Mouse (Mus musculus) CH12.LX (cell line): ENCODE results near the gene Acrbp. TPM values are rescaled to one million over a fixed set of nuclear protein-coding genes. Genes with fewer than 3 reads are reported as not detected.

ENCODE experiments used
- DNase-seq: peaks from one replicate; pipeline ENCODE4 v3.0.0-alpha.2; 2013; ENCODE audit errors: extremely low read depth
- H3K27ac ChIP-seq: 2 replicates; pipeline ENCODE4 v1.5.1; 2012; ENCODE audit warnings: low read depth, mild to moderate bottlenecking, control low read depth, moderate library complexity; ENCODE audit not compliant: insufficient read depth
- H3K27me3 ChIP-seq: replicated peaks from 2 replicates; pipeline ENCODE3; 2012; ENCODE audit warnings: inconsistent platforms
- H3K36me3 ChIP-seq, 2 experiments: replicated peaks in 1 of 2; 2 replicates each; pipeline versions ENCODE3 to v1.6.1; 2012; ENCODE audit warnings: inconsistent platforms in 1 of 2, low read length in 1 of 2, mild to moderate bottlenecking in 1 of 2, mixed read lengths in 1 of 2, moderate library complexity in 1 of 2; ENCODE audit not compliant: control insufficient read depth in 1 of 2, insufficient read depth in 1 of 2
- H3K4me1 ChIP-seq, 2 experiments: 2 replicates each; pipeline ENCODE4 v1.6.1; 2012; ENCODE audit warnings: inconsistent platforms in 1 of 2, moderate library complexity in 1 of 2; ENCODE audit not compliant: insufficient read depth in 2 of 2, control insufficient read depth in 1 of 2
- H3K4me2 ChIP-seq: 2 replicates; pipeline ENCODE4 v1.6.1; 2012; ENCODE audit warnings: low read depth, mild to moderate bottlenecking, control low read depth; ENCODE audit not compliant: poor library complexity, insufficient read depth, severe bottlenecking
- H3K4me3 ChIP-seq, 3 experiments: fragments of 150-350 bp in 1 of 3; sonication (generic) in 1 of 3; replicated peaks in 1 of 3; 2 replicates each; pipeline versions ENCODE3 to v1.5.1; 2011 to 2012; ENCODE audit warnings: low read depth in 2 of 3, low read length in 2 of 3, mild to moderate bottlenecking in 2 of 3, moderate library complexity in 2 of 3, control low read depth in 1 of 3, improper control_type of control experiment in 1 of 3, inconsistent platforms in 1 of 3, mixed read lengths in 1 of 3; ENCODE audit not compliant: poor library complexity in 1 of 3
- H3K79me2 ChIP-seq: replicated peaks from 2 replicates; pipeline ENCODE4 v1.6.1; 2012; ENCODE audit warnings: mild to moderate bottlenecking, moderate library complexity; ENCODE audit not compliant: control insufficient read depth, poor library complexity, insufficient read depth, severe bottlenecking; ENCODE audit errors: extremely low read depth
- H3K9ac ChIP-seq: 2 replicates; pipeline ENCODE4 v1.6.1; 2012; ENCODE audit warnings: low read depth, mild to moderate bottlenecking, control low read depth, moderate library complexity; ENCODE audit not compliant: insufficient read depth
- H3K9me3 ChIP-seq: replicated peaks from 2 replicates; pipeline ENCODE3; 2012; ENCODE audit warnings: low read length, inconsistent platforms, mixed read lengths
- BHLHE40 ChIP-seq: IDR thresholded peaks from 2 replicates; pipeline ENCODE4 v1.6.1; 2011; ENCODE audit warnings: mild to moderate bottlenecking, low read depth, low read length, improper control_type of control experiment
- CHD1 ChIP-seq: IDR thresholded peaks from 2 replicates; pipeline ENCODE4 v1.6.1; 2012; ENCODE audit warnings: low read depth, low read length, improper control_type of control experiment, inconsistent platforms
- CHD2 ChIP-seq: IDR thresholded peaks from 2 replicates; pipeline ENCODE4 v1.6.1; 2011; ENCODE audit warnings: low read length, improper control_type of control experiment
- CTCF ChIP-seq, 2 experiments: IDR thresholded peaks in 1 of 2; conservative IDR thresholded peaks in 1 of 2; 2 replicates each; pipeline ENCODE4 v1.5.1; 2011 to 2012; ENCODE audit warnings: low read depth in 2 of 2, low read length in 2 of 2, improper control_type of control experiment in 1 of 2, inconsistent platforms in 1 of 2, mild to moderate bottlenecking in 1 of 2, moderate library complexity in 1 of 2
- E2F4 ChIP-seq: IDR thresholded peaks from 2 replicates; pipeline ENCODE4 v1.6.1; 2011; ENCODE audit warnings: low read depth, low read length, improper control_type of control experiment; ENCODE audit not compliant: insufficient replicate concordance
- ELF1 ChIP-seq: IDR thresholded peaks from 2 replicates; pipeline ENCODE4 v1.6.1; 2014; ENCODE audit warnings: low read depth, mild to moderate bottlenecking, inconsistent platforms, low read length, improper control_type of control experiment
- EP300 ChIP-seq: IDR thresholded peaks from 2 replicates; pipeline ENCODE4 v1.6.1; 2011; ENCODE audit warnings: low read length, improper control_type of control experiment
- ETS1 ChIP-seq: conservative IDR thresholded peaks from 2 replicates; pipeline ENCODE4 v1.6.1; 2012; ENCODE audit warnings: low read depth, mild to moderate bottlenecking, inconsistent platforms, low read length, improper control_type of control experiment, moderate library complexity
- GABPA ChIP-seq: IDR thresholded peaks from 2 replicates; pipeline ENCODE4 v1.6.1; 2012; ENCODE audit warnings: low read depth, low read length, improper control_type of control experiment, inconsistent platforms; ENCODE audit not compliant: insufficient replicate concordance
- HCFC1 ChIP-seq: IDR thresholded peaks from 2 replicates; pipeline ENCODE4 v1.6.1; 2012; ENCODE audit warnings: low read depth, mild to moderate bottlenecking, inconsistent platforms, low read length, improper control_type of control experiment
- JUN ChIP-seq: IDR thresholded peaks from 2 replicates; pipeline ENCODE4 v1.6.1; 2011; ENCODE audit warnings: low read depth, mild to moderate bottlenecking, low read length, improper control_type of control experiment, moderate library complexity; ENCODE audit not compliant: insufficient read depth
- JUND ChIP-seq: conservative IDR thresholded peaks from 2 replicates; pipeline ENCODE4 v1.6.1; 2011; ENCODE audit warnings: low read depth, low read length, improper control_type of control experiment
- KAT2A ChIP-seq: IDR thresholded peaks from 2 replicates; pipeline ENCODE4 v1.6.1; 2012; ENCODE audit warnings: low read length, improper control_type of control experiment, inconsistent platforms; ENCODE audit not compliant: insufficient replicate concordance
- MAFK ChIP-seq: IDR thresholded peaks from 2 replicates; pipeline ENCODE4 v1.6.1; 2011; ENCODE audit warnings: low read length, improper control_type of control experiment; ENCODE audit not compliant: insufficient replicate concordance
- MAX ChIP-seq: IDR thresholded peaks from 2 replicates; pipeline ENCODE4 v1.6.1; 2011; ENCODE audit warnings: low read length, improper control_type of control experiment
- MEF2A ChIP-seq: IDR thresholded peaks from 2 replicates; pipeline ENCODE4 v1.6.1; 2014; ENCODE audit warnings: low read depth, mild to moderate bottlenecking, inconsistent platforms, low read length, improper control_type of control experiment, borderline replicate concordance
- MXI1 ChIP-seq: IDR thresholded peaks from 2 replicates; pipeline ENCODE4 v1.6.1; 2011; ENCODE audit warnings: mild to moderate bottlenecking, low read depth, low read length, improper control_type of control experiment
- MYC ChIP-seq: IDR thresholded peaks from 2 replicates; pipeline ENCODE4 v1.6.1; 2011; ENCODE audit warnings: low read depth, mild to moderate bottlenecking, improper control_type of control experiment, low read length
- NELFE ChIP-seq: IDR thresholded peaks from 2 replicates; pipeline ENCODE4 v1.6.1; 2011; ENCODE audit warnings: low read depth, low read length, improper control_type of control experiment
- NRF1 ChIP-seq: IDR thresholded peaks from 2 replicates; pipeline ENCODE4 v1.6.1; 2014; ENCODE audit warnings: low read depth, mild to moderate bottlenecking, inconsistent platforms, low read length, improper control_type of control experiment, moderate library complexity
- PAX5 ChIP-seq: IDR thresholded peaks from 2 replicates; pipeline ENCODE4 v1.6.1; 2012; ENCODE audit warnings: low read length, inconsistent platforms, mixed read lengths
- POLR2A ChIP-seq: IDR thresholded peaks from 2 replicates; pipeline ENCODE4 v1.6.1; 2011; ENCODE audit warnings: low read depth, mild to moderate bottlenecking, improper control_type of control experiment, low read length
- POLR2AphosphoS2 ChIP-seq: IDR thresholded peaks from 2 replicates; pipeline ENCODE4 v1.6.1; 2011; ENCODE audit warnings: low read depth, low read length, improper control_type of control experiment
- RAD21 ChIP-seq: IDR thresholded peaks from 2 replicates; pipeline ENCODE4 v1.6.1; 2011; ENCODE audit warnings: low read depth, mild to moderate bottlenecking, low read length, improper control_type of control experiment, moderate library complexity
- SIN3A ChIP-seq: IDR thresholded peaks from 2 replicates; pipeline ENCODE4 v1.6.1; 2012; ENCODE audit warnings: low read length, improper control_type of control experiment, inconsistent platforms
- SMC3 ChIP-seq: IDR thresholded peaks from 2 replicates; pipeline ENCODE4 v1.6.1; 2011; ENCODE audit warnings: low read depth, low read length, improper control_type of control experiment
- TBP ChIP-seq: conservative IDR thresholded peaks from 2 replicates; pipeline ENCODE4 v1.6.1; 2011; ENCODE audit warnings: low read depth, low read length, improper control_type of control experiment
- USF1 ChIP-seq: IDR thresholded peaks from 2 replicates; pipeline ENCODE4 v1.6.1; 2014; ENCODE audit warnings: low read depth, mild to moderate bottlenecking, inconsistent platforms, low read length, improper control_type of control experiment
- USF2 ChIP-seq: conservative IDR thresholded peaks from 2 replicates; pipeline ENCODE4 v1.6.1; 2011; ENCODE audit warnings: low read depth, low read length, improper control_type of control experiment
- ZC3H11A ChIP-seq: IDR thresholded peaks from 2 replicates; pipeline ENCODE4 v1.6.1; 2012; ENCODE audit warnings: low read depth, mild to moderate bottlenecking, inconsistent platforms, low read length, improper control_type of control experiment
- ZMIZ1 ChIP-seq: IDR thresholded peaks from 2 replicates; pipeline ENCODE4 v1.6.1; 2012; ENCODE audit warnings: low read depth, mild to moderate bottlenecking, inconsistent platforms, low read length, improper control_type of control experiment
- ZNF384 ChIP-seq: IDR thresholded peaks from 2 replicates; pipeline ENCODE4 v1.6.1; 2012; ENCODE audit warnings: low read depth, low read length, improper control_type of control experiment, inconsistent platforms
- dilution Hi-C: fragments of 300-500 bp; cut with MboI; formaldehyde crosslinking; loops from 2 replicates; pipeline ENCODE4 v1.14.3; 2020; ENCODE audit warnings: low sequenced_read_pairs; ENCODE audit not compliant: extremely low pct_unique_long_range_greater_than_20kb, extremely low pct_ligation_motif_present
- in situ Hi-C: fragments of 300-500 bp; cut with MboI; formaldehyde crosslinking; loops from 3 replicates; pipeline ENCODE4 v1.14.3; 2019; ENCODE audit warnings: low sequenced_read_pairs, low pct_ligation_motif_present, low pct_unique_long_range_greater_than_20kb, mixed read lengths
- polyA plus RNA-seq: library from polyadenylated mRNA; unstranded; fragments of >175 nt; gene quantifications from 2 replicates; pipeline ENCODE4 v1.2.1, GENCODE M21; 2012; ENCODE audit warnings: low read depth; ENCODE audit not compliant: insufficient read length
- total RNA-seq, 2 experiments: library from RNA; depleted of rRNA; stranded (reverse); fragments of 300-350 nt in 1 of 2; fragments of >200 nt in 1 of 2; gene quantifications; 2 replicates each; pipeline ENCODE4 v1.2.3; 2012 to 2014

Acrbp gene
- total and polyA plus RNA-seq, 3 experiments: 1.7 to 4.9 (median 3.3) TPM

DNA sequence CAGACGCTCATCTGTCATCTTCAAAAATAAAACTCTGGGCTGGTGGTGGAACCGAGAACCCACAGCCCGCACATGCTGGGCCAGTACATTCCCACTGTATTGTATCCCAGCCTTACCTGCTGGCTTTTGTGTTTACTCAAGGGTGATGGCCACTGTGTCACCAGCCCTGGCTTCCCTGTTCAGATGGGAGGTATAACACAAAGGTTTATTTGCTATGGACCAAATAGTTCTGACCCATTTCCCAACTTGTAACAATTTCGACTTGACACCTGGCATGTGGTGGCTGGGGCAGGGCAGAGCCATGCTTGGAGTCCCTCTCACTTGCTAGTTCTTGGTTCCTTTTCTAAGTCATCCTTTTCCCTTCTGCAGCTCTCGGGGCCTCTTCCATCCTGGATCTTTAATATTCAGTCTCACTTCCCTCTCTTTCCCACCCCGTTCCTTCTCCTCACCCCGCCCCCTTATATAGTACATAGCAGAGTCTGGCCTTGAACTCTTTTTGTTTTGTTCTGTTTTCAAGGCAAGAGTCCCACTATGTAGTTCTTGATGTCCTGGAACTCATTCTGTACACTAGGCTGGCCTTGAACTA lies 33.4 kb downstream of the Acrbp start:
- no peak for DNase-seq
- peaks cover 0 to 9% of the 10 kb centered on the region in 2 experiments; a peak in 2 of 4 replicates for H3K4me1 ChIP-seq
- H3K79me2 ChIP-seq: no peaks in the 10 kb centered on the region
- dilution Hi-C loops (no loop called here), in situ Hi-C loops (no loop called here)
- H3K4me3 ChIP-seq: no peak overlapping the region
- no peaks in the 10 kb centered on the region for H3K9me3 ChIP-seq
- no peaks in the 10 kb centered on the region for H3K27me3 ChIP-seq
- H3K9ac ChIP-seq: no peak overlapping the region
- H3K4me2 ChIP-seq: no peak overlapping the region
- TF ChIP-seq NRF1 (no peak), MXI1 (no peak), SIN3A (no peak), MAX (no peak), USF1 (no peak), JUND (no peak), POLR2A (no peak), BHLHE40 (no peak), RAD21 (no peak), ETS1 (no peak), CHD2 (no peak), ZC3H11A (no peak), CTCF (conservative IDR thresholded peaks at IDR 0.05 in 1 of 2, IDR thresholded peaks at IDR 0.05 in 1 of 2; ENCODE audit: low read depth in 2 of 2, low read length in 2 of 2) (no peak), MYC (no peak), ELF1 (no peak)
- H3K36me3 ChIP-seq: peaks cover 20 to 66% of the 10 kb centered on the region in 2 experiments
- no peak overlapping the region for H3K27ac ChIP-seq

DNA sequence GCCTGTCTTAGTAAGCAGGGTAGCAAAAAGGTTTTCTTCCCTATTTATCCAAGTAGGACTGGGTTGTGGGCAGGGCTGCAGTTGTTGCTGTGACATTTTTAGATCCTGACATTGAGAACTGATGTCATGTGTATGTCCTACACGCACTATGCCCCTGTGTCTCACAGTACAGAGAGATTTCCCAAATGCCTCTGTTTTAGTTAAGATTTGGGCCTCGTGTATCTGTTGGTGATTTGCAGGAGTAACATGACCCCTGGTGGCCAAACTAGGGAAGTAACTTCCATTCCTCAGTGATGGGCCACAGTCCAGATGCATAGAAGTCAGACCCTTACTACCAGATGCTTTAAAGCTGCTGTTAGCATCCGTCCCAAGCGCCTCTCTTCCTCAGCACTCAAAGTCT lies 34.9 kb downstream of the Acrbp start:
- dilution Hi-C loops (no loop called here), in situ Hi-C loops (no loop called here)
- Histone ChIP-seq H3K27ac (no peak overlapping the region), H3K9ac (no peak overlapping the region), H3K27me3 (no peaks in the 10 kb centered on the region), H3K4me3 (no peak overlapping the region), H3K4me2 (no peak overlapping the region), H3K79me2 (no peaks in the 10 kb centered on the region), H3K36me3 (peaks cover 20 to 55% of the 10 kb centered on the region in 2 experiments), H3K4me1 (peaks cover 5 to 15% of the 10 kb centered on the region in 2 experiments), H3K9me3 (no peaks in the 10 kb centered on the region)
- DNase-seq: peak; percentile 74
- TF ChIP-seq CTCF (conservative IDR thresholded peaks at IDR 0.05 in 1 of 2, IDR thresholded peaks at IDR 0.05 in 1 of 2; ENCODE audit: low read depth in 2 of 2, low read length in 2 of 2) (peak; percentile 81 to 96), EP300 (no peak), JUN (no peak), PAX5 (no peak), JUND (no peak), MAFK (no peak), USF1 (no peak), RAD21 (peak; percentile 96), HCFC1 (no peak), E2F4 (no peak), NELFE (no peak), GABPA (no peak), ZMIZ1 (no peak), USF2 (no peak), ZC3H11A (peak; percentile 40; the same call in 1 of the 2 replicates), TBP (no peak), POLR2AphosphoS2 (no peak), MYC (peak; percentile 98), CHD2 (no peak), MAX (peak; percentile 59; the same call in 1 of the 2 replicates), SIN3A (no peak), MEF2A (no peak), KAT2A (no peak), SMC3 (peak; percentile 89), ZNF384 (no peak), CHD1 (no peak), MXI1 (no peak)
